Mouse (Mus musculus) CH12.LX (cell line): Measurements from ENCODE around the gene Cfap74. TPM values are rescaled to one million over a fixed set of nuclear protein-coding genes. Genes with fewer than 3 reads are reported as not detected.

Experiments used
- DNase-seq: peaks from one replicate; pipeline ENCODE4 v3.0.0-alpha.2; 2013; ENCODE audit errors: extremely low read depth
- H3K27ac ChIP-seq: 2 replicates; pipeline ENCODE4 v1.5.1; 2012; ENCODE audit warnings: low read depth, mild to moderate bottlenecking, control low read depth, moderate library complexity; ENCODE audit not compliant: insufficient read depth
- H3K27me3 ChIP-seq: replicated peaks from 2 replicates; pipeline ENCODE3; 2012; ENCODE audit warnings: inconsistent platforms
- H3K36me3 ChIP-seq, 2 experiments: replicated peaks in 1 of 2; 2 replicates each; pipeline versions ENCODE3 to v1.6.1; 2012; ENCODE audit warnings: inconsistent platforms in 1 of 2, low read length in 1 of 2, mild to moderate bottlenecking in 1 of 2, mixed read lengths in 1 of 2, moderate library complexity in 1 of 2; ENCODE audit not compliant: control insufficient read depth in 1 of 2, insufficient read depth in 1 of 2
- H3K4me1 ChIP-seq, 2 experiments: 2 replicates each; pipeline ENCODE4 v1.6.1; 2012; ENCODE audit warnings: inconsistent platforms in 1 of 2, moderate library complexity in 1 of 2; ENCODE audit not compliant: insufficient read depth in 2 of 2, control insufficient read depth in 1 of 2
- H3K4me2 ChIP-seq: 2 replicates; pipeline ENCODE4 v1.6.1; 2012; ENCODE audit warnings: low read depth, mild to moderate bottlenecking, control low read depth; ENCODE audit not compliant: poor library complexity, insufficient read depth, severe bottlenecking
- H3K4me3 ChIP-seq, 3 experiments: fragments of 150-350 bp in 1 of 3; sonication (generic) in 1 of 3; replicated peaks in 1 of 3; 2 replicates each; pipeline versions ENCODE3 to v1.5.1; 2011 to 2012; ENCODE audit warnings: low read depth in 2 of 3, low read length in 2 of 3, mild to moderate bottlenecking in 2 of 3, moderate library complexity in 2 of 3, control low read depth in 1 of 3, improper control_type of control experiment in 1 of 3, inconsistent platforms in 1 of 3, mixed read lengths in 1 of 3; ENCODE audit not compliant: poor library complexity in 1 of 3
- H3K79me2 ChIP-seq: replicated peaks from 2 replicates; pipeline ENCODE4 v1.6.1; 2012; ENCODE audit warnings: mild to moderate bottlenecking, moderate library complexity; ENCODE audit not compliant: control insufficient read depth, poor library complexity, insufficient read depth, severe bottlenecking; ENCODE audit errors: extremely low read depth
- H3K9ac ChIP-seq: 2 replicates; pipeline ENCODE4 v1.6.1; 2012; ENCODE audit warnings: low read depth, mild to moderate bottlenecking, control low read depth, moderate library complexity; ENCODE audit not compliant: insufficient read depth
- H3K9me3 ChIP-seq: replicated peaks from 2 replicates; pipeline ENCODE3; 2012; ENCODE audit warnings: low read length, inconsistent platforms, mixed read lengths
- BHLHE40 ChIP-seq: IDR thresholded peaks from 2 replicates; pipeline ENCODE4 v1.6.1; 2011; ENCODE audit warnings: mild to moderate bottlenecking, low read depth, low read length, improper control_type of control experiment
- CHD2 ChIP-seq: IDR thresholded peaks from 2 replicates; pipeline ENCODE4 v1.6.1; 2011; ENCODE audit warnings: low read length, improper control_type of control experiment
- CTCF ChIP-seq, 2 experiments: IDR thresholded peaks in 1 of 2; conservative IDR thresholded peaks in 1 of 2; 2 replicates each; pipeline ENCODE4 v1.5.1; 2011 to 2012; ENCODE audit warnings: low read depth in 2 of 2, low read length in 2 of 2, improper control_type of control experiment in 1 of 2, inconsistent platforms in 1 of 2, mild to moderate bottlenecking in 1 of 2, moderate library complexity in 1 of 2
- ELF1 ChIP-seq: IDR thresholded peaks from 2 replicates; pipeline ENCODE4 v1.6.1; 2014; ENCODE audit warnings: low read depth, mild to moderate bottlenecking, inconsistent platforms, low read length, improper control_type of control experiment
- ETS1 ChIP-seq: conservative IDR thresholded peaks from 2 replicates; pipeline ENCODE4 v1.6.1; 2012; ENCODE audit warnings: low read depth, mild to moderate bottlenecking, inconsistent platforms, low read length, improper control_type of control experiment, moderate library complexity
- GABPA ChIP-seq: IDR thresholded peaks from 2 replicates; pipeline ENCODE4 v1.6.1; 2012; ENCODE audit warnings: low read depth, low read length, improper control_type of control experiment, inconsistent platforms; ENCODE audit not compliant: insufficient replicate concordance
- HCFC1 ChIP-seq: IDR thresholded peaks from 2 replicates; pipeline ENCODE4 v1.6.1; 2012; ENCODE audit warnings: low read depth, mild to moderate bottlenecking, inconsistent platforms, low read length, improper control_type of control experiment
- IRF4 ChIP-seq: IDR thresholded peaks from 2 replicates; pipeline ENCODE4 v1.6.1; 2014; ENCODE audit warnings: low read depth, mild to moderate bottlenecking, inconsistent platforms, low read length, improper control_type of control experiment
- JUN ChIP-seq: IDR thresholded peaks from 2 replicates; pipeline ENCODE4 v1.6.1; 2011; ENCODE audit warnings: low read depth, mild to moderate bottlenecking, low read length, improper control_type of control experiment, moderate library complexity; ENCODE audit not compliant: insufficient read depth
- MAFK ChIP-seq: IDR thresholded peaks from 2 replicates; pipeline ENCODE4 v1.6.1; 2011; ENCODE audit warnings: low read length, improper control_type of control experiment; ENCODE audit not compliant: insufficient replicate concordance
- MAX ChIP-seq: IDR thresholded peaks from 2 replicates; pipeline ENCODE4 v1.6.1; 2011; ENCODE audit warnings: low read length, improper control_type of control experiment
- MAZ ChIP-seq: IDR thresholded peaks from 2 replicates; pipeline ENCODE4 v1.6.1; 2012; ENCODE audit warnings: low read depth, mild to moderate bottlenecking, inconsistent platforms, low read length, improper control_type of control experiment, moderate library complexity
- MEF2A ChIP-seq: IDR thresholded peaks from 2 replicates; pipeline ENCODE4 v1.6.1; 2014; ENCODE audit warnings: low read depth, mild to moderate bottlenecking, inconsistent platforms, low read length, improper control_type of control experiment, borderline replicate concordance
- MYC ChIP-seq: IDR thresholded peaks from 2 replicates; pipeline ENCODE4 v1.6.1; 2011; ENCODE audit warnings: low read depth, mild to moderate bottlenecking, improper control_type of control experiment, low read length
- PAX5 ChIP-seq: IDR thresholded peaks from 2 replicates; pipeline ENCODE4 v1.6.1; 2012; ENCODE audit warnings: low read length, inconsistent platforms, mixed read lengths
- POLR2A ChIP-seq: IDR thresholded peaks from 2 replicates; pipeline ENCODE4 v1.6.1; 2011; ENCODE audit warnings: low read depth, mild to moderate bottlenecking, improper control_type of control experiment, low read length
- POLR2AphosphoS2 ChIP-seq: IDR thresholded peaks from 2 replicates; pipeline ENCODE4 v1.6.1; 2011; ENCODE audit warnings: low read depth, low read length, improper control_type of control experiment
- RAD21 ChIP-seq: IDR thresholded peaks from 2 replicates; pipeline ENCODE4 v1.6.1; 2011; ENCODE audit warnings: low read depth, mild to moderate bottlenecking, low read length, improper control_type of control experiment, moderate library complexity
- RCOR1 ChIP-seq: conservative IDR thresholded peaks from 2 replicates; pipeline ENCODE4 v1.6.1; 2012; ENCODE audit warnings: low read depth, mild to moderate bottlenecking, inconsistent platforms, low read length, improper control_type of control experiment
- SIN3A ChIP-seq: IDR thresholded peaks from 2 replicates; pipeline ENCODE4 v1.6.1; 2012; ENCODE audit warnings: low read length, improper control_type of control experiment, inconsistent platforms
- TBP ChIP-seq: conservative IDR thresholded peaks from 2 replicates; pipeline ENCODE4 v1.6.1; 2011; ENCODE audit warnings: low read depth, low read length, improper control_type of control experiment
- USF2 ChIP-seq: conservative IDR thresholded peaks from 2 replicates; pipeline ENCODE4 v1.6.1; 2011; ENCODE audit warnings: low read depth, low read length, improper control_type of control experiment
- ZC3H11A ChIP-seq: IDR thresholded peaks from 2 replicates; pipeline ENCODE4 v1.6.1; 2012; ENCODE audit warnings: low read depth, mild to moderate bottlenecking, inconsistent platforms, low read length, improper control_type of control experiment
- ZNF384 ChIP-seq: IDR thresholded peaks from 2 replicates; pipeline ENCODE4 v1.6.1; 2012; ENCODE audit warnings: low read depth, low read length, improper control_type of control experiment, inconsistent platforms
- dilution Hi-C: fragments of 300-500 bp; cut with MboI; formaldehyde crosslinking; loops from 2 replicates; pipeline ENCODE4 v1.14.3; 2020; ENCODE audit warnings: low sequenced_read_pairs; ENCODE audit not compliant: extremely low pct_unique_long_range_greater_than_20kb, extremely low pct_ligation_motif_present
- in situ Hi-C: fragments of 300-500 bp; cut with MboI; formaldehyde crosslinking; loops from 3 replicates; pipeline ENCODE4 v1.14.3; 2019; ENCODE audit warnings: low sequenced_read_pairs, low pct_ligation_motif_present, low pct_unique_long_range_greater_than_20kb, mixed read lengths
- polyA plus RNA-seq: library from polyadenylated mRNA; unstranded; fragments of >175 nt; gene quantifications from 2 replicates; pipeline ENCODE4 v1.2.1, GENCODE M21; 2012; ENCODE audit warnings: low read depth; ENCODE audit not compliant: insufficient read length
- total RNA-seq, 2 experiments: library from RNA; depleted of rRNA; stranded (reverse); fragments of 300-350 nt in 1 of 2; fragments of >200 nt in 1 of 2; gene quantifications; 2 replicates each; pipeline ENCODE4 v1.2.3; 2012 to 2014

The Cfap74 gene
- total and polyA plus RNA-seq, 3 experiments, result 4.7 to 8.5 (median 5.2) TPM

DNA sequence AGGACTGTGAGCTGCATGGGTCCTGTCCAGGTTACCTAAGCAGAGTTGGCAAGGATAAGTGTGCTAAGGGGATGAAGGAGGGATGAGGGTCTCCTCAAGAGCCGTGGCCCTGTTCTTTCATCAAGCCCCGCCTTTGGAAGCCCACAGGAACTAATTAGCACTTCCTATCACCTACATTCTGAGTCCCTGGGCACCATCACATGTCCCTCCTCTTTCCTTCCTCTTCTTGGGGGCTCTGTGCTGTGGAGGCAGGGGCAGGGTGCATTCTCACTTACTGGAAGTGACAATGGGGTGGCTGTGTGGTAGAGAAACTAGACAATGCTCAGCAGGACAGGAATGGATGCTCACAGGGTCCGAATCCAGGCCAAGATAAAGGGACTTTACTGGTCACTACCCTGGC is 78.8 kb downstream of the Cfap74 start:
- TF ChIP-seq CHD2 (0 out of 2 replicates have a peak, but pooled peaks have one; percentile 30), TBP (no peak)
- no peak overlapping the region for H3K27ac ChIP-seq
- dilution Hi-C loops, result no loop called here
- peaks cover 15% of the 10 kb centered on the region for H3K79me2 ChIP-seq
- H3K36me3 ChIP-seq, result no peaks in the 10 kb centered on the region
- no peaks in the 10 kb centered on the region for H3K27me3 ChIP-seq
- DNase-seq, result no peak
- H3K9ac ChIP-seq, result no peak overlapping the region
- no peaks in the 10 kb centered on the region for H3K9me3 ChIP-seq
- in situ Hi-C loops, result loop anchor here (10.0 kb wide), 1 partner anchor 207 kb away; the partner anchor contains the start of gene Fndc10
- H3K4me3 ChIP-seq, result no peak overlapping the region
- no peak overlapping the region for H3K4me2 ChIP-seq
- H3K4me1 ChIP-seq, result peaks cover 44 to 77% of the 10 kb centered on the region in 2 experiments

DNA sequence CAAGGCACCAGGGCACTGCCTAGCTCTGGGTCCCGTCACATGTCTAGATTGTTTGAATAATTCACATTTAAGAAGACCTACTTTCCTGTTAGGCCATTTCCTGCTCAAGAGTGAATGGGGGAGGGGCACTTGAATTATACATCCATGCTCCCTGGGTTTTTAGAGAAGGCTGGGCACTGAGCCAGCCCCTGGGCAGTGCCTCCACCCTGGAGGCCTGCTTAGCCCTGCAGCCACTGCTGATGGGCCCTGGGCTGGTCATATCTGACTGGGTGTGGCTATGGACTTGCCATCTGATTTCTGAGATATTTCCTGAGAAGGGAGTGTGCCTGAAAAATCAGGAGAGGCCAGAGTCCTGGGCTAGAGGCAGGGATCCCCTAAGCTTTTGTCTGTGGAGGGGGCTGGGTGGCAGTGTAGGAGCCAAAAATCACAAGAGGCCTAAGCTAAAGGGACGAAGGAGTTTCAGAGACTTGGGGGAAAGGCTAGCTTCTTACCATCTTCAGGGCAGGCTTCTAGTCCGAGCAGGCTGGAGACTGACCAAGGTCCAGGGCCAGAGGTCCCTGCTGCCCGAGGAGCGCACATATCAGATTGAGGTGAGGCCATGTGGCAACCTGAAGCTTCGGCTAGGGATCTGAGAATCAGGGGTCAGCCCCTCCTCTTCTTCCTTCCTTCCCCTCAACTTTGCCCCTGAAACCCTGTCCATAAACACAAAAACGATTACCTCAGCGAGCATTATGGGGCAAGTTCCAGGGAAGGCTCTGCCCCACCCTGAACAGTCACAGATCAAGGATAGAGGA is 79.4 kb downstream of the Cfap74 start:
- Histone ChIP-seq H3K4me2 (no peak overlapping the region), H3K4me1 (peaks cover 42 to 73% of the 10 kb centered on the region in 2 experiments)

DNA sequence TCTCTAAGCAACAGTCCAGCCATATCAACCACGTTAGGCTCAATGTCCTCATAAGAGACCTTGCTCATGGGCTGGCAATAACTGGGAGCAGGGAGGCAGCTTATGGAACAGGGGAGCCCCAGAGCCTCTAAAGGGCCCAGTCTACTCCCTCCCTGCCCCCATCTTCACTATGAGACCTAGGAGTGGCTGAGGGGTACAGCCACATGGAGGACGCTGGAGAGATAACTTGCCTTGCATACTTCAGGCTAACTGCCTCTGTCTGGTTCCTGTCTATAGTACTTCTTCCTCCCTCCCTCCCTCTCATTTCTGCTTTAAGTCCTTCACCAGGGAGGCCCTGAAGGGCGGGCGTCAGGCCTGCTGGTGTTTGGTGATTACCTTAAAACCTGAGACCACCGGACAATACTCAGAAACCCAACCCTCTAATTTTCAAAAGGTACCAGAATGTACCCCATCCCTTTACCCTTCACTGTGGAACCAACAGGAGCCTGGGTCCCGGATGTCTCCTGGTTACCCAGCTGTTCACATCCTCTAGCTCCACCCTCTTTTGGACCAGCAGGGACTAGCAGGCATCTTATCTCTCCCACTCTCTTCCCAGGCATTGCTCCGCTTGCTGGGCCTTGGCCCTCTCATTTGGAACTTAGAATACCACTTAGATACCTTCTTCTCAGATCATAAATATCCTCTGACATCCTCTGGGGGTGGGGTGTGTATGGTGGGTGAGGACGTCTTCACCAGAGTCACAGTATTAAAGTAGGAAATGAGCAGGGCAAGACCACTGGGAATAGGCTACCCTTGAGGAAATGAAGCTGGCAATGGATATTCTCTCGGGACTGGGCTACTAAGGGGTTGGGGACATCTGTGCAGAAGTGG is 80.3 kb downstream of the Cfap74 start:
- Histone ChIP-seq H3K9ac (no peak overlapping the region), H3K9me3 (no peaks in the 10 kb centered on the region), H3K36me3 (peaks cover 0 to 4% of the 10 kb centered on the region in 2 experiments), H3K27me3 (no peaks in the 10 kb centered on the region), H3K27ac (peak overlapping the region; percentile 78; the same call in 1 of the 2 replicates), H3K79me2 (peaks cover 29% of the 10 kb centered on the region), H3K4me1 (peaks cover 36 to 73% of the 10 kb centered on the region in 2 experiments), H3K4me3 (no peak overlapping the region), H3K4me2 (peak overlapping the region; percentile 53; the same call in 1 of the 2 replicates)
- in situ Hi-C loops (loop anchor here (10.0 kb wide), 1 partner anchor 205 kb away; the partner anchor contains the start of gene Fndc10), dilution Hi-C loops (no loop called here)
- no peak for DNase-seq
- TF ChIP-seq POLR2A, result no peak
- no peak for TF ChIP-seq BHLHE40
- TF ChIP-seq MYC, result no peak
- TF ChIP-seq ETS1, result no peak
- TF ChIP-seq POLR2AphosphoS2, result no peak
- no peak for TF ChIP-seq IRF4
- no peak for TF ChIP-seq TBP
- no peak for TF ChIP-seq RAD21
- TF ChIP-seq CTCF (conservative IDR thresholded peaks at IDR 0.05 in 1 of 2, IDR thresholded peaks at IDR 0.05 in 1 of 2; ENCODE audit: low read depth in 2 of 2, low read length in 2 of 2), result no peak
- no peak for TF ChIP-seq ELF1
- TF ChIP-seq MAFK, result no peak
- no peak for TF ChIP-seq MEF2A
- no peak for TF ChIP-seq JUN
- TF ChIP-seq GABPA, result no peak
- TF ChIP-seq PAX5, result no peak
- TF ChIP-seq RCOR1, result no peak
- TF ChIP-seq MAX, result no peak
- no peak for TF ChIP-seq USF2

More for the DNA sequence above, 79.4 kb downstream of the Cfap74 start:
- TF ChIP-seq ZNF384 (0 out of 2 replicates have a peak, but pooled peaks have one; percentile 3), HCFC1 (no peak), MAZ (no peak), POLR2A (no peak), CHD2 (peak; percentile 16; the same call in 1 of the 2 replicates), SIN3A (no peak), ZC3H11A (no peak)
- DNase-seq, result no peak
- Histone ChIP-seq H3K27ac (peak overlapping the region; percentile 2; the same call in 1 of the 2 replicates), H3K79me2 (peaks cover 20% of the 10 kb centered on the region), H3K9me3 (no peaks in the 10 kb centered on the region), H3K36me3 (no peaks in the 10 kb centered on the region), H3K4me3 (no peak overlapping the region), H3K9ac (peak overlapping the region; percentile 32; the same call in 1 of the 2 replicates), H3K27me3 (no peaks in the 10 kb centered on the region)
- dilution Hi-C loops (no loop called here), in situ Hi-C loops (loop anchor here (10.0 kb wide), 1 partner anchor 206 kb away; the partner anchor contains the start of gene Fndc10)
